Mouse (Mus musculus) ES-E14 (cell line): Measurements from ENCODE around the gene Duox2.

Experiments
- HCFC1 ChIP-seq: IDR thresholded peaks from 2 replicates; pipeline ENCODE4 v1.6.1; 2012; ENCODE audit warnings: low read length, inconsistent platforms, borderline replicate concordance; ENCODE audit not compliant: insufficient read depth
- ZC3H11A ChIP-seq: IDR thresholded peaks from 2 replicates; pipeline ENCODE4 v1.6.1; 2012; ENCODE audit warnings: low read depth, mild to moderate bottlenecking, inconsistent platforms, low read length, borderline replicate concordance

DNA sequence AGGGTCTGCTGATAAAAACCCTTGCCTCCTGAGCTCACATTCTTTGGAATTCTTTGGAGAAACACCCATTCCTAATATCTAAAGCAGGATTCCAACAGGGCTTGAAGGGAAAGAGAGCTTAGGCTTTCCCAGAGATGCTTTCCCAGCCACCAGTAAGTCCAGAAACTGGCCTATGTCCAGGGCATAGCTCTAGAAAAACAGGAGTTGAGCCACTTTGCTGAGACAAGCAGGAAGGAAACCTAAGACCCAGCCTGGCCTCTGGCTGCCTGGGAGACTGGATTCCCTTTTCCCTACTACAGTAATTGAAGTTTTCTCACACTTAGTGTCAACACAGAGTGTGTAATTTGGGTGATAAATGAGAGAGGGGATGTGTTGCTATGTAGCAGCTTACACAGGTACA lies 61.9 kb downstream of the Duox2 start:
- TF ChIP-seq ZC3H11A (no peak), HCFC1 (no peak)
